Mouse (Mus musculus): ENCODE measurements around the gene Zbed3.

DNA sequence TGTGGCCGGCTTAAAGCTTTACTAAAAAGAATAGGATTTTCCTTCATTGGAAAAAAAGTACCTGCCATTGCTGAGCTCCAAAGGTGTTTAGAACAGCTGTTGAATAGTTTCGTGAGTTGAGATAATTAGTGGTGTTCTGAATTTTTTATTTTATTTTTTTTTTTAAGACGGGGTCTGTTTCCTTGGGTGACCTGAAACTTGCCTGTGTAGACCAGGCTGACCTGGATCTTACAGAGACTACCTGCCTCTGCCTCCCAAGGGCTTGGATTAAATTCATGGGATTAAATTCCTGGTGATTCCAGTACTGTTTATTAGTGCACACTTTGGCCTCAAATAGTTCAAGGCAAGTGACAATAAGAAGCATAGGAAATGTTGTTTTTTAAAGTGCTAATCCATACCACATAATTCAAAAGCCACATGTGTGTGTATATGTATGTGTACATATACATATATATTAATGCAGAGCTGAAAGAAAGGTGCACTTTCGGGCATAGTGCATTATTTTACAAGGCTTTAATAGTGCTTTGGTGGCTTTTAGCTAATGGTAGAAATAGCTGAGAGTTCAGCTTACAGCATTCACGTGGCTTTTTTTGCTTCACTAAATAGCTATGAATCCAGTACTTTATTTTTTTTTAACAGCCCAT is 2.6 kb downstream of the Zbed3 start:
- no peak for TF ChIP-seq EP300 (optimal IDR thresholded peaks at IDR 0.05)
- TF ChIP-seq CTCF (IDR thresholded peaks at IDR 0.05; ENCODE audit: low read depth): no peak
